Mouse (Mus musculus) CH12.LX (cell line): ENCODE measurements around the gene Krt8. TPM values are rescaled to one million over a fixed set of nuclear protein-coding genes. Genes with fewer than 3 reads are reported as not detected.

Source experiments
- DNase-seq: peaks from one replicate; pipeline ENCODE4 v3.0.0-alpha.2; 2013; ENCODE audit errors: extremely low read depth
- H3K27ac ChIP-seq: 2 replicates; pipeline ENCODE4 v1.5.1; 2012; ENCODE audit warnings: low read depth, mild to moderate bottlenecking, control low read depth, moderate library complexity; ENCODE audit not compliant: insufficient read depth
- H3K27me3 ChIP-seq: replicated peaks from 2 replicates; pipeline ENCODE3; 2012; ENCODE audit warnings: inconsistent platforms
- H3K36me3 ChIP-seq, 2 experiments: replicated peaks in 1 of 2; 2 replicates each; pipeline versions ENCODE3 to v1.6.1; 2012; ENCODE audit warnings: inconsistent platforms in 1 of 2, low read length in 1 of 2, mild to moderate bottlenecking in 1 of 2, mixed read lengths in 1 of 2, moderate library complexity in 1 of 2; ENCODE audit not compliant: control insufficient read depth in 1 of 2, insufficient read depth in 1 of 2
- H3K4me1 ChIP-seq, 2 experiments: 2 replicates each; pipeline ENCODE4 v1.6.1; 2012; ENCODE audit warnings: inconsistent platforms in 1 of 2, moderate library complexity in 1 of 2; ENCODE audit not compliant: insufficient read depth in 2 of 2, control insufficient read depth in 1 of 2
- H3K4me2 ChIP-seq: 2 replicates; pipeline ENCODE4 v1.6.1; 2012; ENCODE audit warnings: low read depth, mild to moderate bottlenecking, control low read depth; ENCODE audit not compliant: poor library complexity, insufficient read depth, severe bottlenecking
- H3K4me3 ChIP-seq, 3 experiments: fragments of 150-350 bp in 1 of 3; sonication (generic) in 1 of 3; replicated peaks in 1 of 3; 2 replicates each; pipeline versions ENCODE3 to v1.5.1; 2011 to 2012; ENCODE audit warnings: low read depth in 2 of 3, low read length in 2 of 3, mild to moderate bottlenecking in 2 of 3, moderate library complexity in 2 of 3, control low read depth in 1 of 3, improper control_type of control experiment in 1 of 3, inconsistent platforms in 1 of 3, mixed read lengths in 1 of 3; ENCODE audit not compliant: poor library complexity in 1 of 3
- H3K79me2 ChIP-seq: replicated peaks from 2 replicates; pipeline ENCODE4 v1.6.1; 2012; ENCODE audit warnings: mild to moderate bottlenecking, moderate library complexity; ENCODE audit not compliant: control insufficient read depth, poor library complexity, insufficient read depth, severe bottlenecking; ENCODE audit errors: extremely low read depth
- H3K9ac ChIP-seq: 2 replicates; pipeline ENCODE4 v1.6.1; 2012; ENCODE audit warnings: low read depth, mild to moderate bottlenecking, control low read depth, moderate library complexity; ENCODE audit not compliant: insufficient read depth
- H3K9me3 ChIP-seq: replicated peaks from 2 replicates; pipeline ENCODE3; 2012; ENCODE audit warnings: low read length, inconsistent platforms, mixed read lengths
- CTCF ChIP-seq, 2 experiments: IDR thresholded peaks in 1 of 2; conservative IDR thresholded peaks in 1 of 2; 2 replicates each; pipeline ENCODE4 v1.5.1; 2011 to 2012; ENCODE audit warnings: low read depth in 2 of 2, low read length in 2 of 2, improper control_type of control experiment in 1 of 2, inconsistent platforms in 1 of 2, mild to moderate bottlenecking in 1 of 2, moderate library complexity in 1 of 2
- EP300 ChIP-seq: IDR thresholded peaks from 2 replicates; pipeline ENCODE4 v1.6.1; 2011; ENCODE audit warnings: low read length, improper control_type of control experiment
- ETS1 ChIP-seq: conservative IDR thresholded peaks from 2 replicates; pipeline ENCODE4 v1.6.1; 2012; ENCODE audit warnings: low read depth, mild to moderate bottlenecking, inconsistent platforms, low read length, improper control_type of control experiment, moderate library complexity
- IRF4 ChIP-seq: IDR thresholded peaks from 2 replicates; pipeline ENCODE4 v1.6.1; 2014; ENCODE audit warnings: low read depth, mild to moderate bottlenecking, inconsistent platforms, low read length, improper control_type of control experiment
- MAX ChIP-seq: IDR thresholded peaks from 2 replicates; pipeline ENCODE4 v1.6.1; 2011; ENCODE audit warnings: low read length, improper control_type of control experiment
- MAZ ChIP-seq: IDR thresholded peaks from 2 replicates; pipeline ENCODE4 v1.6.1; 2012; ENCODE audit warnings: low read depth, mild to moderate bottlenecking, inconsistent platforms, low read length, improper control_type of control experiment, moderate library complexity
- MYC ChIP-seq: IDR thresholded peaks from 2 replicates; pipeline ENCODE4 v1.6.1; 2011; ENCODE audit warnings: low read depth, mild to moderate bottlenecking, improper control_type of control experiment, low read length
- NELFE ChIP-seq: IDR thresholded peaks from 2 replicates; pipeline ENCODE4 v1.6.1; 2011; ENCODE audit warnings: low read depth, low read length, improper control_type of control experiment
- PAX5 ChIP-seq: IDR thresholded peaks from 2 replicates; pipeline ENCODE4 v1.6.1; 2012; ENCODE audit warnings: low read length, inconsistent platforms, mixed read lengths
- RAD21 ChIP-seq: IDR thresholded peaks from 2 replicates; pipeline ENCODE4 v1.6.1; 2011; ENCODE audit warnings: low read depth, mild to moderate bottlenecking, low read length, improper control_type of control experiment, moderate library complexity
- RCOR1 ChIP-seq: conservative IDR thresholded peaks from 2 replicates; pipeline ENCODE4 v1.6.1; 2012; ENCODE audit warnings: low read depth, mild to moderate bottlenecking, inconsistent platforms, low read length, improper control_type of control experiment
- SIN3A ChIP-seq: IDR thresholded peaks from 2 replicates; pipeline ENCODE4 v1.6.1; 2012; ENCODE audit warnings: low read length, improper control_type of control experiment, inconsistent platforms
- UBTF ChIP-seq: IDR thresholded peaks from 2 replicates; pipeline ENCODE4 v1.6.1; 2012; ENCODE audit warnings: low read depth, mild to moderate bottlenecking, inconsistent platforms, low read length, improper control_type of control experiment, moderate library complexity
- USF2 ChIP-seq: conservative IDR thresholded peaks from 2 replicates; pipeline ENCODE4 v1.6.1; 2011; ENCODE audit warnings: low read depth, low read length, improper control_type of control experiment
- ZKSCAN1 ChIP-seq: IDR thresholded peaks from 2 replicates; pipeline ENCODE4 v1.6.1; 2012; ENCODE audit warnings: low read depth, inconsistent platforms, low read length, improper control_type of control experiment, borderline replicate concordance
- ZNF384 ChIP-seq: IDR thresholded peaks from 2 replicates; pipeline ENCODE4 v1.6.1; 2012; ENCODE audit warnings: low read depth, low read length, improper control_type of control experiment, inconsistent platforms
- dilution Hi-C: fragments of 300-500 bp; cut with MboI; formaldehyde crosslinking; loops from 2 replicates; pipeline ENCODE4 v1.14.3; 2020; ENCODE audit warnings: low sequenced_read_pairs; ENCODE audit not compliant: extremely low pct_unique_long_range_greater_than_20kb, extremely low pct_ligation_motif_present
- in situ Hi-C: fragments of 300-500 bp; cut with MboI; formaldehyde crosslinking; loops from 3 replicates; pipeline ENCODE4 v1.14.3; 2019; ENCODE audit warnings: low sequenced_read_pairs, low pct_ligation_motif_present, low pct_unique_long_range_greater_than_20kb, mixed read lengths
- polyA plus RNA-seq: library from polyadenylated mRNA; unstranded; fragments of >175 nt; gene quantifications from 2 replicates; pipeline ENCODE4 v1.2.1, GENCODE M21; 2012; ENCODE audit warnings: low read depth; ENCODE audit not compliant: insufficient read length
- total RNA-seq, 2 experiments: library from RNA; depleted of rRNA; stranded (reverse); fragments of 300-350 nt in 1 of 2; fragments of >200 nt in 1 of 2; gene quantifications; 2 replicates each; pipeline ENCODE4 v1.2.3; 2012 to 2014

The Krt8 gene
- total and polyA plus RNA-seq, 3 experiments, result not detected

GRCm38 (mm10) chr15:102023888-102024287 is 19.6 kb upstream of the Krt8 start:
- dilution Hi-C loops, result no loop called here

GRCm38 (mm10) chr15:102022481-102022880 is 18.2 kb upstream of the Krt8 start:
- Histone ChIP-seq H3K36me3 (no peaks in the 10 kb centered on the region), H3K9ac (no peak overlapping the region), H3K27ac (no peak overlapping the region), H3K27me3 (peaks cover 46% of the 10 kb centered on the region), H3K9me3 (no peaks in the 10 kb centered on the region), H3K4me2 (no peak overlapping the region; the same call in 1 of the 2 replicates), H3K4me1 (peaks cover 6 to 18% of the 10 kb centered on the region in 2 experiments), H3K79me2 (no peaks in the 10 kb centered on the region), H3K4me3 (no peak overlapping the region)
- no peak for DNase-seq
- TF ChIP-seq USF2 (no peak), UBTF (no peak), ZNF384 (no peak), IRF4 (peak; percentile 59; the same call in 1 of the 2 replicates), MAZ (0 out of 2 replicates have a peak, but pooled peaks have one; percentile 26), PAX5 (no peak), EP300 (peak; percentile 56), MAX (no peak), ZKSCAN1 (no peak)
- in situ Hi-C loops (no loop called here), dilution Hi-C loops (no loop called here)

More at GRCm38 (mm10) chr15:102023888-102024287, 19.6 kb upstream of the Krt8 start:
- no peak overlapping the region for H3K4me3 ChIP-seq
- no peak overlapping the region for H3K27ac ChIP-seq
- no peak for DNase-seq
- no peak overlapping the region for H3K4me2 ChIP-seq
- peaks cover 3 to 9% of the 10 kb centered on the region in 2 experiments for H3K4me1 ChIP-seq
- no peaks in the 10 kb centered on the region for H3K36me3 ChIP-seq
- in situ Hi-C loops, result no loop called here
- H3K9me3 ChIP-seq, result no peaks in the 10 kb centered on the region
- H3K79me2 ChIP-seq, result no peaks in the 10 kb centered on the region
- H3K27me3 ChIP-seq, result peaks cover 58% of the 10 kb centered on the region
- no peak overlapping the region for H3K9ac ChIP-seq
- TF ChIP-seq RCOR1, result no peak
- TF ChIP-seq SIN3A, result no peak
- TF ChIP-seq ETS1, result no peak
- TF ChIP-seq UBTF, result no peak
- TF ChIP-seq CTCF (conservative IDR thresholded peaks at IDR 0.05 in 1 of 2, IDR thresholded peaks at IDR 0.05 in 1 of 2; ENCODE audit: low read depth in 2 of 2, low read length in 2 of 2), result no peak
- no peak for TF ChIP-seq NELFE
- no peak for TF ChIP-seq RAD21
- no peak for TF ChIP-seq MAX
- TF ChIP-seq MYC, result no peak
